Mouse (Mus musculus) small intestine, adult 2 months (tissue): ENCODE measurements around the gene Zfp423.

Experiments used
- CTCF ChIP-seq: fragments of 200-500 bp; IDR thresholded peaks from 2 replicates; pipeline ENCODE4 v1.5.1; 2012; ENCODE audit warnings: low read depth, mild to moderate bottlenecking, control low read depth, inconsistent platforms, low read length, moderate library complexity, mixed read lengths; ENCODE audit not compliant: insufficient replicate concordance, insufficient read length; ENCODE audit errors: extremely low read depth
- POLR2A ChIP-seq: fragments of 200-500 bp; IDR thresholded peaks from 2 replicates; pipeline ENCODE4 v1.6.1; 2012; ENCODE audit warnings: low read depth, mild to moderate bottlenecking, control low read depth, inconsistent platforms, low read length, moderate library complexity

GRCm38 (mm10) chr8:87851380-87851779 is 108.0 kb downstream of the Zfp423 start:
- TF ChIP-seq POLR2A (no peak), CTCF (no peak)
